Mouse (Mus musculus) left cerebral cortex, adult 2 months (tissue): Measurements from ENCODE around the gene Cadps. TPM values are rescaled to one million over a fixed set of nuclear protein-coding genes. Genes with fewer than 3 reads are reported as not detected.

ENCODE experiments used
- DNase-seq, 2 experiments: peaks; one replicate each; pipeline ENCODE4 v3.0.0; 2021 to 2022; ENCODE audit warnings: low spot score in 2 of 2, mixed read lengths in 1 of 2; ENCODE audit errors: extremely low spot score in 1 of 2
- H3K27ac ChIP-seq: fragments of 200-600 bp; 2 replicates; pipeline ENCODE4 v1.8.1; 2022
- H3K4me3 ChIP-seq: fragments of 200-600 bp; 2 replicates; pipeline ENCODE4 v1.8.1; 2022
- CTCF ChIP-seq: fragments of 200-600 bp; IDR thresholded peaks from 2 replicates; pipeline ENCODE4 v1.8.1; 2022; ENCODE audit warnings: antibody characterized with exemption, mild to moderate bottlenecking, moderate library complexity
- intact Hi-C: fragments of 180-260 bp; cut with DNase I; formaldehyde crosslinking; loops from one replicate; pipeline ENCODE4 v1.15.1; 2025
- total RNA-seq, 2 experiments: library from RNA; stranded (reverse); gene quantifications; 2 replicates each; pipeline ENCODE4 v1.2.3; 2021

Cadps gene
- total RNA-seq, 2 experiments from 2014 or later = 242 to 245 TPM

GRCm38 (mm10) chr14:12722452-12723194, 100.3 kb downstream of the Cadps start:
- Histone ChIP-seq H3K27ac (no peak overlapping the region), H3K4me3 (no peak overlapping the region)
- DNase-seq = no peak
- intact Hi-C loops = no loop called here
- TF ChIP-seq CTCF = no peak

- DNase-seq = no peak
- no peak for TF ChIP-seq CTCF
- Histone ChIP-seq H3K27ac (no peak overlapping the region), H3K4me3 (no peak overlapping the region)
- intact Hi-C loops = no loop called here
Observed at GRCm38 (mm10) chr14:12718766-12719165, 104.1 kb downstream of the Cadps start.

DNA sequence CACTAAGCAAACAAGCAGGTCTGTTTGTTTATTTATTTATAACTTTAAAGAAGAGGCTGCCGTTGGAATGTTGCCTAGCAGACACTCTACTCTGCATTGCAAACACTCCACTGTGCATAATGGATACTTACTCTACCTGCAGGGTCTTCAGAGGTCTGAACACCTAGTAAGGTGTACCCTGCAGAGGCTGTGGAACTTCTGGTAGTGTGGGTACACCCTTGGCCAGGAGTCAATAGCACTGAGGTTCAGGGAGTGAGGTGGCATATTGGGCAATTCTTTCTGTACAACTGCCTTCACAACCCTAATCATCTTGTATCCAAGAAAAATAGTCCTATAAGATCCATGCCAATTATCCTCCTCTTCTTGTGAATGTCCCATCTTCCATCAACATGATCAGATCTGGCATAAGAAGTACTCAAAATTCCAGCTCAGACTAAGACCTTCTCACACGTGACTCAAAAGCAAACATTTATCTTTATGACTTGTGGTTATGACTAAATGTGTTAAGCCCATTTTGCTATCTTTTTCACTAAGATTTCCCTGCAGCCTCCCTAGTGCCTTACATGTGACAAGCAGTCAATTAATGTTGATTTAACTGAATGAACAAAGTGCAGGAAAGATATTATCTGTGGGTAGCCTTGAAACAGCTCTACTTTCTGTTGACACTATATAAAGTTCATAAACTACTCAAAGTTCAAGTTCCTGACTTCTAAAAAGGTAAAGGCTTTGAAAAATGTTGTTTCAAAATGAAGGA, 106.8 kb downstream of the Cadps start:
- intact Hi-C loops = no loop called here
- no peak overlapping the region for H3K27ac ChIP-seq
- no peak for TF ChIP-seq CTCF
- DNase-seq = no peak
- no peak overlapping the region for H3K4me3 ChIP-seq

DNA sequence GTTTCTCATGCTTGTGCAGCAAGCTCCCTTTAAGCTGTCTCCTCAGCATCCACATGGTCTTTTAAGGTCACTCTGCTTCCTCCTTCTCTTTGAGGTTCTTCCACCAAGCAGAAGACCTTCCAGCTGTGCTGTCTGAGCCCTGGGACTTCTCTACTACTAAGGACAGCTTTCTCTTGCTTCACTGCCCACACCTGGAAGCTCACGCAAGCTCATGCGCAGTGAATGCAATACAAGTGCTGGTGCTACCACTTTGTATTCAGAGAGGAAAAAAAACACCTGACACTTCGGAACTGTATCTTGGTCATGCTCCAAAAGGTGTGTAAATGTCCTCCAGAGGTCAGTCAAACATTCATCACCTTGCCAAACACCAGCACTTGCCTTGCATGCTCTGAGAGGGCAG, 115.5 kb downstream of the Cadps start:
- Histone ChIP-seq H3K4me3 (no peak overlapping the region), H3K27ac (no peak overlapping the region)
- intact Hi-C loops = no loop called here
- no peak for TF ChIP-seq CTCF
- DNase-seq = no peak

GRCm38 (mm10) chr14:12704461-12704860, 118.4 kb downstream of the Cadps start:
- no peak for TF ChIP-seq CTCF
- intact Hi-C loops = no loop called here
- no peak for DNase-seq
- no peak overlapping the region for H3K4me3 ChIP-seq
- H3K27ac ChIP-seq = no peak overlapping the region

DNA sequence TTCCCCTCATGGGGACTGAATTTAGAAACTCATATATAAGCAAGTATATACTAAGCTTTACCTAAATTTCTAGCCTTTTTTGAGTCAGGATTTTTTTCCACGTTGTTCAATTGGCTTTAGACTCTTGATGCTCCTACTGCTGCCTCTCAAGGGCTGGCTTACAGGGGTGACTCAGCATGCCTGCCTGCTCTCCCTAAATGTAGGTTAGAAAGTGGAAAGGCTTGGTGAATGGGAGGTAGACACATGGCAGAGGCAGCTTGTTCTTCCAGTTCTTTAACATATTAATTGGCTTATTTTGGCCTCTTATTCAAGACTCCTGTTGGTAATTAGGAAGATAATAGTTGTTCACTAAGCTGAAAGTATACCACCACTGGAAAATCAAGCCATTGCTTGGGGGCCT, 132.7 kb downstream of the Cadps start:
- DNase-seq = peak in 1 of 2 experiments; percentile 19
- no peak for TF ChIP-seq CTCF
- intact Hi-C loops = loop anchor here (5.0 kb wide), 1 partner anchor 62 kb away; no protein-coding TSS in a partner anchor

DNA sequence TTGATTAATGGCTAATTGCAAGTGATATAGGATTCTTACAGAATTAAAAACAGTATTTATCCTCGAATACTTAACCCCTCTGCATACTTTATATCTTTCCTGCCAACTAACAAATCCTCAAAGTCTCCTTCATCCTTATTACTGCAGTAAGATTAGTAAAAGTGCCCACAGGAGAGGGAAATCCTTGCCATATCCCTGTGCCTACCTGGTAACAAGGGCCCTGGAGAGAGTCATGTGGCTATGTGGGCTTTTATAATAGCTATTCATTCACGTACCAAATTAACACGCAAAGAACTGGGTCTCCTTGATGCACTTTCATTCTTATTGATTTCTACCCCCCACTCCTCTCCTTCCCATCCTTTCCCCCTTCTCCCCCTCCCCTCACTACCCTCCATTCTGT, 137.9 kb downstream of the Cadps start:
- no peak for DNase-seq
- H3K4me3 ChIP-seq = no peak overlapping the region
- intact Hi-C loops = no loop called here
- no peak for TF ChIP-seq CTCF
- H3K27ac ChIP-seq = no peak overlapping the region

More for the DNA sequence above, 132.7 kb downstream of the Cadps start:
- Histone ChIP-seq H3K27ac (no peak overlapping the region), H3K4me3 (no peak overlapping the region)

DNA sequence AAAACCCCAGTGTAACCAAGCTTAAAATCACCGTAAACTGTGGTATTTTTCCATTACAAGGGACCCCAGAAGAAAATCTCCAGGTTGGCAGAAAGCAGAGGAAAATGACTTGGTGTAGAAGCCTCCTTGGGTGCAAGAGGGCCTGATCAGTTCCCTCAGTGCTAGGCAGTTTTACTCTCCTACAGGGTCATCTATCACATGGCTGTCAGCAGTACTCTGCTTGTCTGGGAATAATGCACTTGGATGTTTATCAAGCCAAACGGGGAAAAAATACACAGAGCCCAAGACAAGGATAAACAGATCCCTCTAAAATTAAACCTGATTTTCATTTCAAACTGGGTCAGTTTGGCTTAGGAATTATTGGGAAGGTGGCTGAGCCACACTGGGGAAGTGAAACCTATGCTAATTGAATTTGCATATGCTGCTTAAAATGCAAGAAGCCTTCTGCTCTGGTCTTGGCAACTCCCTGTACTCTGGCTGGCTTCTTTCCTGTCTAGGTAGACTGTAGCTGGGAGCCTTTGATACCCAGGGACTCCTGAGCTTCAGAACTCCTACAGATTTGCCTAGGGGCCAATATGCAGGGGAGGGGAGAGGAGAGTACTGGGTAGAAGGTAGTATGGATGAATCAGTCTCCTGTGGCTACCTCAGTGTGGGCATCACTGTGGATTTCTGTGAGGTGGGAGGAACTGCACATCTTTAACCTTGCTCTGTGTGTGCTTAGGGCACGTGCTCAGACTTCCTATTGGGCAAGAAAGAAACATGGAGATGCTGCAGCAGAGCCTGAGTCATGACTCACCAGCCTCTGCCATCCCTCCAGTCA, 141.8 kb downstream of the Cadps start:
- no peak for DNase-seq
- TF ChIP-seq CTCF = no peak
- Histone ChIP-seq H3K27ac (peak overlapping the region; percentile 32; the same call in 1 of the 2 replicates), H3K4me3 (no peak overlapping the region)
- intact Hi-C loops = loop anchor here (5.0 kb wide), 1 partner anchor 141 kb away; the partner anchor contains the start of gene Cadps

DNA sequence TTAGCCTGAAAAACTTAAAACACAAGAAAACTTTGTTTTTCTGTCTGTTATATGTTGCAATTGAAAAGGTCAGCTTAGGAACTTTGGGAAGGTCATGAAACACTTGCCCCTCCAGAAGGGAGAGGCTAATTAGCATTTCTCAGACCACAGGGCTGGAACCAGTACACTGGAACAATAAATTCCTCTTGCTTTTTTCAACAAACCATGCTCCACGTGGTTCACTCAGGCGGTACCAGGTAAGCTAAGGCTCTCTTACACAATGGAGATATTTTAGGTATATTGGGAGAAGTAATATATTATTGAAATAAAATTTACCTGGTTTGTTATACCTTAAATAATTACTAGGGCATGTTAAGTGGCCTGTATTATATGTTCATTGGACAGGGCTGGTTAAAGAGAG, 161.4 kb downstream of the Cadps start:
- no peak overlapping the region for H3K4me3 ChIP-seq
- no peak for DNase-seq
- H3K27ac ChIP-seq = no peak overlapping the region
- TF ChIP-seq CTCF = no peak
- intact Hi-C loops = no loop called here

DNA sequence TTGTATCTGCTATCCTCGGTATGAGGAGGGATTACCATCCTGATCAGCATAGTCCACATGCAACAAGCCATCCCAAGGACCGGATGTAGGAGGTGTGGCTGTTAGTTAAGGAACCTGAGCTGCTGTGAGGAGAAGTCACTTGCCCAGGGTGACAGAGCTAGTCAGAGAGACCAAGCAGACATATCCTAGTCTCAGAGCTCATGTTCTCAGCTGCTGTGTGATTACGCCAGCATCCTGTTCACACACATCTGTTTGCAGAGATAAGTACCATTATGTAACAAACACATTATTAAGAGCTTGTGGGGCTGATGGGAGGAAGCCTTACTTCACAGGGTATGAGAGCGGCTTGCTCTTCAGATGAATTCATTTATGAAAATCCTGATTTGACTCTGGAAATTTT, 165.5 kb downstream of the Cadps start:
- TF ChIP-seq CTCF = no peak
- DNase-seq = no peak
- H3K27ac ChIP-seq = no peak overlapping the region
- no peak overlapping the region for H3K4me3 ChIP-seq
- intact Hi-C loops = no loop called here

DNA sequence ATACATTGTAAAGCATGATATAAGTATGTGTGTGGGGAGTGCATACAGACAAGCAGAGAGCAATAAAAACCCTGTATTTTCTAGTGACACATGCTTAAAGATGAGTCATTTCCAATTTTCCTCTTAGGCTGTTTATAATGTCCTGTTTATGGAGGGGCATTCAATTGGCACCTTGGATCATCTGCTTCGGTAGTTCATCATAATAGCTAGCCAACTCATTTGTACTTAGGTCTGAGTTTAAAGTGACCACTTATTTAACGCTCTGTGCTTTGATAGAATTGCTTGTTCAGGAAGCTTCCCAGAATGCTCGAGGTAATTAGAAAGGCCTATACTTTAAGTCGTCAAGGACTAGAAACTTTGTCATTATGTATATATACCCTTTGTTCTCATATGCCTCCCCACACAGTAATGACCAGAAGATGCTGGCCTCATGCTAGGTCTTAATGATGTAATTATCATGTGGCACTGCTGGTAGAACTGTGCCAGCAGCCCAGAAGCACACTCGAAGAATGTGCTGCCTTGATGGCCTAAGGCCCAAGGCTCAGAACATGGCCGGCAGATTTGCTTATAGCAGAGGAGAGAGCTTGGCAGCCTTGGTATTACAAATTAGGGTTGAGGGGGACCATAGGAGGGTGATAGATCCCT, 179.9 kb downstream of the Cadps start:
- TF ChIP-seq CTCF = no peak
- H3K27ac ChIP-seq = no peak overlapping the region
- DNase-seq = no peak
- no peak overlapping the region for H3K4me3 ChIP-seq
- intact Hi-C loops = no loop called here

DNA sequence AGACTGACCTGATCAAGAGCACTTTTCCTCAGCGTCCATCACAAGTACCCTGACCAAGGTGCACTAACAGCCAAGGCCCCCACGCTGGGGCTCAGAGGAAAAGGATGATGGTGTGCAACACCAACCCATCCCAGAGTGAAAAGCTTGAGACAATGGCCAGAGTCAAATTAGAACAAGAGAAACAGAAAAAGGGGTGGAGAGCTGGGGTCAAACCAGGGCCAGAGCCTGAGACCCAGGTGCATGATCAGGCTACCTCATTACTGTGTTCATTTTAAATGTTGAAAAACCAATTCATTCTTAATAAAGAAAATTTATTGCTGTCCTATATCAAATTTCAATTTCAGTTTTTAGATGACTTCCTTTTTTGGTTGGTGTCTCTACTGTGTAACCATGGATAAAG, 184.1 kb downstream of the Cadps start:
- intact Hi-C loops = no loop called here
- DNase-seq = no peak
- Histone ChIP-seq H3K4me3 (no peak overlapping the region), H3K27ac (no peak overlapping the region)
- no peak for TF ChIP-seq CTCF
